Mouse (Mus musculus) c-Kit-positive CD71-negative TER-119-negative erythroid progenitor cells, embryonic 14.5 days (primary cell): ENCODE results near the gene 2200002J24Rik.
"Not testable (repeated sequence)": the region's sequence is repeated elsewhere in the genome, so short reads cannot be mapped to it uniquely, and the experiment has no call there.

Experiments
- DNase-seq: peaks from one replicate; pipeline ENCODE4 v3.0.0-alpha.2; 2013; ENCODE audit warnings: low read depth

The 2200002J24Rik gene

GRCm38 (mm10) chr7:30728739-30729395 lies 30.1 kb downstream of the 2200002J24Rik start:
- DNase-seq: no peak

- DNase-seq: peak; percentile 89
Observed at GRCm38 (mm10) chr7:30729396-30730063, 30.8 kb downstream of the 2200002J24Rik start, which contains the start of gene Tmem147. Gene Tmem147 (minus strand): TSS chr7:30729540.

GRCm38 (mm10) chr7:30730064-30730722 lies 31.5 kb downstream of the 2200002J24Rik start:
- DNase-seq: not testable (repeated sequence)

GRCm38 (mm10) chr7:30736211-30736610 lies 37.5 kb downstream of the 2200002J24Rik start:
- DNase-seq: no peak

- DNase-seq: not testable (repeated sequence)
Observed at GRCm38 (mm10) chr7:30742570-30742969, 43.8 kb downstream of the 2200002J24Rik start.

GRCm38 (mm10) chr7:30743617-30744016 lies 44.9 kb downstream of the 2200002J24Rik start, which contains the start of gene Gapdhs:
Gene Gapdhs (minus strand): TSS chr7:30743681.
- not testable (repeated sequence) for DNase-seq

- no peak for DNase-seq
Observed at GRCm38 (mm10) chr7:30744022-30744598, 45.4 kb downstream of the 2200002J24Rik start.

GRCm38 (mm10) chr7:30747525-30748204 lies 48.9 kb downstream of the 2200002J24Rik start:
- DNase-seq: no peak
